Mouse (Mus musculus): ENCODE data around the gene Nufip1.
"Not testable (repeated sequence)": the region's sequence is repeated elsewhere in the genome, so short reads cannot be mapped to it uniquely, and the experiment has no call there.

Gene Nufip1

GRCm38 (mm10) chr14:76151820-76152161, 41.1 kb downstream of the Nufip1 start:
- Histone ChIP-seq H3K36me3 (ENCODE audit: control insufficient read depth, insufficient read depth, low read length, poor library complexity, severe bottlenecking) (no peaks in the 10 kb centered on the region), H3K27me3 (ENCODE audit: control insufficient read depth, insufficient read depth, low read length, poor library complexity, severe bottlenecking) (0 out of 2 replicates have a peak, but pooled peaks cover 1% of the 10 kb centered on the region)
- no peak for DNase-seq (ENCODE audit: low read depth, low spot score)

GRCm38 (mm10) chr14:76152162-76153002, 41.7 kb downstream of the Nufip1 start:
- Histone ChIP-seq H3K36me3 (ENCODE audit: control insufficient read depth, insufficient read depth, low read length, poor library complexity, severe bottlenecking) (no peaks in the 10 kb centered on the region), H3K27me3 (ENCODE audit: control insufficient read depth, insufficient read depth, low read length, poor library complexity, severe bottlenecking) (0 out of 2 replicates have a peak, but pooled peaks cover 1% of the 10 kb centered on the region)
- DNase-seq (ENCODE audit: low read depth, low spot score), result peak; percentile 97

GRCm38 (mm10) chr14:76153003-76153675, 42.4 kb downstream of the Nufip1 start:
- Histone ChIP-seq H3K36me3 (ENCODE audit: control insufficient read depth, insufficient read depth, low read length, poor library complexity, severe bottlenecking) (no peaks in the 10 kb centered on the region), H3K27me3 (ENCODE audit: control insufficient read depth, insufficient read depth, low read length, poor library complexity, severe bottlenecking) (0 out of 2 replicates have a peak, but pooled peaks cover 1% of the 10 kb centered on the region)
- no peak for DNase-seq (ENCODE audit: low read depth, low spot score)

- peak; percentile 9 for DNase-seq (ENCODE audit: low read depth, low spot score)
- H3K36me3 ChIP-seq (ENCODE audit: control insufficient read depth, insufficient read depth, low read length, poor library complexity, severe bottlenecking), result no peaks in the 10 kb centered on the region
- H3K27me3 ChIP-seq (ENCODE audit: control insufficient read depth, insufficient read depth, low read length, poor library complexity, severe bottlenecking), result 0 out of 2 replicates have a peak, but pooled peaks cover 1% of the 10 kb centered on the region
Observed at GRCm38 (mm10) chr14:76153828-76154227, 43.1 kb downstream of the Nufip1 start.

- Histone ChIP-seq H3K36me3 (ENCODE audit: control insufficient read depth, insufficient read depth, low read length, poor library complexity, severe bottlenecking) (no peaks in the 10 kb centered on the region), H3K27me3 (ENCODE audit: control insufficient read depth, insufficient read depth, low read length, poor library complexity, severe bottlenecking) (no peaks in the 10 kb centered on the region)
- DNase-seq (ENCODE audit: low read depth, low spot score), result no peak
Observed at GRCm38 (mm10) chr14:76158192-76158785, 47.6 kb downstream of the Nufip1 start.

GRCm38 (mm10) chr14:76160580-76160979, 49.9 kb downstream of the Nufip1 start:
- not testable (repeated sequence) for H3K36me3 ChIP-seq (ENCODE audit: control insufficient read depth, insufficient read depth, low read length, poor library complexity, severe bottlenecking); H3K27me3 ChIP-seq (ENCODE audit: control insufficient read depth, insufficient read depth, low read length, poor library complexity, severe bottlenecking); DNase-seq (ENCODE audit: low read depth, low spot score)

GRCm38 (mm10) chr14:76164236-76164635, 53.5 kb downstream of the Nufip1 start:
- H3K27me3 ChIP-seq (ENCODE audit: control insufficient read depth, insufficient read depth, low read length, poor library complexity, severe bottlenecking), result no peaks in the 10 kb centered on the region; the same call in 1 of the 2 replicates
- no peak for DNase-seq (ENCODE audit: low read depth, low spot score)
- no peaks in the 10 kb centered on the region for H3K36me3 ChIP-seq (ENCODE audit: control insufficient read depth, insufficient read depth, low read length, poor library complexity, severe bottlenecking)

- no peaks in the 10 kb centered on the region; the same call in 1 of the 2 replicates for H3K27me3 ChIP-seq (ENCODE audit: control insufficient read depth, insufficient read depth, low read length, poor library complexity, severe bottlenecking)
- no peak for DNase-seq (ENCODE audit: low read depth, low spot score)
- H3K36me3 ChIP-seq (ENCODE audit: control insufficient read depth, insufficient read depth, low read length, poor library complexity, severe bottlenecking), result no peaks in the 10 kb centered on the region
Observed at GRCm38 (mm10) chr14:76164904-76165755, 54.4 kb downstream of the Nufip1 start.

GRCm38 (mm10) chr14:76169876-76170466, 59.3 kb downstream of the Nufip1 start:
- H3K36me3 ChIP-seq (ENCODE audit: control insufficient read depth, insufficient read depth, low read length, poor library complexity, severe bottlenecking), result no peaks in the 10 kb centered on the region
- no peaks in the 10 kb centered on the region; the same call in 1 of the 2 replicates for H3K27me3 ChIP-seq (ENCODE audit: control insufficient read depth, insufficient read depth, low read length, poor library complexity, severe bottlenecking)
- no peak for DNase-seq (ENCODE audit: low read depth, low spot score)

GRCm38 (mm10) chr14:76171285-76171684, 60.6 kb downstream of the Nufip1 start:
- Histone ChIP-seq H3K27me3 (ENCODE audit: control insufficient read depth, insufficient read depth, low read length, poor library complexity, severe bottlenecking) (no peaks in the 10 kb centered on the region), H3K36me3 (ENCODE audit: control insufficient read depth, insufficient read depth, low read length, poor library complexity, severe bottlenecking) (no peaks in the 10 kb centered on the region)
- no peak for DNase-seq (ENCODE audit: low read depth, low spot score)

GRCm38 (mm10) chr14:76174328-76174727, 63.6 kb downstream of the Nufip1 start:
- H3K36me3 ChIP-seq (ENCODE audit: control insufficient read depth, insufficient read depth, low read length, poor library complexity, severe bottlenecking), result no peaks in the 10 kb centered on the region
- no peak for DNase-seq (ENCODE audit: low read depth, low spot score)
- no peaks in the 10 kb centered on the region for H3K27me3 ChIP-seq (ENCODE audit: control insufficient read depth, insufficient read depth, low read length, poor library complexity, severe bottlenecking)

GRCm38 (mm10) chr14:76175808-76176207, 65.1 kb downstream of the Nufip1 start:
- H3K36me3 ChIP-seq (ENCODE audit: control insufficient read depth, insufficient read depth, low read length, poor library complexity, severe bottlenecking), result no peaks in the 10 kb centered on the region
- H3K27me3 ChIP-seq (ENCODE audit: control insufficient read depth, insufficient read depth, low read length, poor library complexity, severe bottlenecking), result no peaks in the 10 kb centered on the region

GRCm38 (mm10) chr14:76177230-76177629, 66.5 kb downstream of the Nufip1 start:
- no peaks in the 10 kb centered on the region for H3K27me3 ChIP-seq (ENCODE audit: control insufficient read depth, insufficient read depth, low read length, poor library complexity, severe bottlenecking)
- DNase-seq (ENCODE audit: low read depth, low spot score), result no peak

More at GRCm38 (mm10) chr14:76175808-76176207, 65.1 kb downstream of the Nufip1 start:
- no peak for DNase-seq (ENCODE audit: low read depth, low spot score)

GRCm38 (mm10) chr14:76178447-76178846, 67.8 kb downstream of the Nufip1 start:
- DNase-seq (ENCODE audit: low read depth, low spot score), result peak; percentile 29
- Histone ChIP-seq H3K36me3 (ENCODE audit: control insufficient read depth, insufficient read depth, low read length, poor library complexity, severe bottlenecking) (no peaks in the 10 kb centered on the region), H3K27me3 (ENCODE audit: control insufficient read depth, insufficient read depth, low read length, poor library complexity, severe bottlenecking) (no peaks in the 10 kb centered on the region)

More at GRCm38 (mm10) chr14:76177230-76177629, 66.5 kb downstream of the Nufip1 start:
- no peaks in the 10 kb centered on the region for H3K36me3 ChIP-seq (ENCODE audit: control insufficient read depth, insufficient read depth, low read length, poor library complexity, severe bottlenecking)

All from splenic B cell, adult 2 months (primary cell).